Mouse (Mus musculus): ENCODE data around the gene Gabrb3. TPM values are rescaled to one million over a fixed set of nuclear protein-coding genes. Genes with fewer than 3 reads are reported as not detected.

The Gabrb3 gene
- polyA plus RNA-seq, 1 experiment from 2014 or later, result 74.4 TPM

DNA sequence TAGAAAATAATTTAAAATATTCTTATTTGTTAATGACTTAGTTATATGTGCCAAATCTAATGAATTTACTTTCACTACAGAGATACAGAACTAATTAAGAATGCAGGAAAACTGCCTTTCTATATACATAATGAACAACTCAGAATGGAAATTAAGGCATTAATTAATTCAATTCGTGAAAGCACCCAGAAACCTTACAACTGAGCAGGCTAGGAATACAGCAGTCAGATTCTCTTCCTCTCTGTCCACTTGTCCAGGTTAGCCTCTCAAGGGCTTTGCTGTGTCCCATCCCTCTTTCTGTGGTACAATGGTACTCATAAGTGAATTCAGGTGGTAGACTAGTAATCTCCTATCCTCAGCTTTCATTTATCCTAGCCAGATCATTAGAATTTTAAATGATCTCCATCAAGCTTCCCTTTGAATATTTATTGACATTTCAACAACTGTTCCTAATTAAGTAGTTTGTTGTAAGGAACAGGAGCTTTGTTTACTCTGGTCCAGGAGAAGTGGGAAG, 422.9 kb downstream of the Gabrb3 start:
- ATAC-seq (ENCODE audit: low FRiP score) (no peak), DNase-seq (ENCODE audit: low spot score) (no peak)
- no peaks in the 10 kb centered on the region for H3K36me3 ChIP-seq (replicated peaks; ENCODE audit: control insufficient read depth, insufficient read depth)
- no peak overlapping the region for H3K27ac ChIP-seq
- H3K4me2 ChIP-seq (replicated peaks), result no peak overlapping the region
- H3K9ac ChIP-seq, result no peak overlapping the region
- H3K9me3 ChIP-seq (ENCODE audit: control insufficient read depth, low read length), result no peaks in the 10 kb centered on the region
- no peaks in the 10 kb centered on the region for H3K27me3 ChIP-seq (ENCODE audit: control insufficient read depth, insufficient read depth, low read length)
- H3K4me1 ChIP-seq (replicated peaks; ENCODE audit: control insufficient read depth, insufficient read depth, low read length), result no peaks in the 10 kb centered on the region
- no peak overlapping the region for H3K4me3 ChIP-seq (replicated peaks; ENCODE audit: low read length)
- 48% methylated on average over 1 of the region's 1 CpGs for WGBS

DNA sequence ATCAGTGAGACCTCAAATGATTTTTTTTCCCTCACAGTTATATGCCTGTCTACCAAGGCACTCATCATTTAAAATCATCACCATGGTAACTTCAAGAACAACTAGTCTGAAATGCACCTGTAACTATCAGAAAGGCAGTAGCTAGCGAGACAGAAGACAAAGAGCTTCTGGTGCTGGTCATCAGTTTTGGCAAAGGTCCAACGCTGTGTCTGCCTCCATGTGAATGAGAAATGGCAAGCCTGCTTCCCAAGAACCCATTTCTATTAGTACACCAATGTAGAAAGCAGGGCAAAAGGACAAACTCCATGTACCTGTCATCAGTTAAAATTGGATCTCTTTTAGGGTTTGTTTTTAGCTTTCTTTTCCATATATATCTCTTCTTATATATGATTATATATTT, 448.5 kb downstream of the Gabrb3 start:
- Histone ChIP-seq H3K9me3 (ENCODE audit: control insufficient read depth, low read length) (0 out of 2 replicates have a peak, but pooled peaks cover 5% of the 10 kb centered on the region), H3K4me2 (replicated peaks) (no peak overlapping the region), H3K27me3 (ENCODE audit: control insufficient read depth, insufficient read depth, low read length) (no peaks in the 10 kb centered on the region), H3K36me3 (replicated peaks; ENCODE audit: control insufficient read depth, insufficient read depth) (no peaks in the 10 kb centered on the region), H3K9ac (no peak overlapping the region), H3K27ac (no peak overlapping the region), H3K4me1 (replicated peaks; ENCODE audit: control insufficient read depth, insufficient read depth, low read length) (no peaks in the 10 kb centered on the region), H3K4me3 (replicated peaks; ENCODE audit: low read length) (no peak overlapping the region)
- WGBS, result 55% methylated on average over 2 of the region's 2 CpGs
- ATAC-seq (ENCODE audit: low FRiP score) (no peak), DNase-seq (ENCODE audit: low spot score) (peak; percentile 32)

Small RNA genes within 50 kb of the gene (microRNA-seq; reads per million reads assigned to microRNA genes)
- not detected for gene Mir6389

Other genes with a start within 250 kb of the Gabrb3 start
- 7.3 and 9.9 TPM in 2 replicates for gene Gabrg3, start 32.5 kb upstream of the Gabrb3 start, polyA plus RNA-seq (2014; fragmentation: Nextera tagmentation; extraction: Ambion mirVana)
- 50.9 and 70.0 TPM in 2 replicates for gene Gabra5, start 90.4 kb downstream of the Gabrb3 start, polyA plus RNA-seq (2014; fragmentation: Nextera tagmentation; extraction: Ambion mirVana)

Measured in hindbrain, embryonic 14.5 days (tissue).